Mouse (Mus musculus) hindbrain, postnatal 0 days (tissue): ENCODE measurements around the gene Hk1. TPM values are rescaled to one million over a fixed set of nuclear protein-coding genes. Genes with fewer than 3 reads are reported as not detected.
A peak's percentile ranks its signal among the peaks of the same experiment; 100 is the strongest.

Experiments used
- ATAC-seq: fragments of 200-750 bp; cut with Nextera tagmentation; 2 replicates; pipeline ENCODE4 v1.8.0; 2017; ENCODE audit warnings: mild to moderate bottlenecking, moderate TSS enrichment, moderate library complexity
- DNase-seq: peaks from one replicate; pipeline ENCODE4 v3.0.0-alpha.2; 2015; ENCODE audit warnings: low spot score
- H3K27ac ChIP-seq: fragments of 300-500 bp; sonication (generic); 2 replicates; pipeline ENCODE4 v1.5.1; 2014; ENCODE audit warnings: mild to moderate bottlenecking
- H3K27me3 ChIP-seq: fragments of 300-500 bp; sonication (generic); 2 replicates; pipeline ENCODE4 v1.6.1; 2014; ENCODE audit warnings: low read length, mixed read lengths; ENCODE audit not compliant: insufficient read depth
- H3K36me3 ChIP-seq: fragments of 300-500 bp; sonication (generic); 2 replicates; pipeline ENCODE4 v1.6.1; 2014; ENCODE audit warnings: low read length, mixed read lengths; ENCODE audit not compliant: insufficient read depth
- H3K4me1 ChIP-seq: fragments of 300-500 bp; sonication (generic); 2 replicates; pipeline ENCODE4 v1.6.1; 2014; ENCODE audit warnings: antibody characterized with exemption, low read length, mixed read lengths; ENCODE audit not compliant: insufficient read depth
- H3K4me2 ChIP-seq: fragments of 300-500 bp; sonication (generic); 2 replicates; pipeline ENCODE4 v1.6.1; 2014; ENCODE audit warnings: low read depth, mild to moderate bottlenecking, low read length, moderate library complexity, mixed read lengths
- H3K4me3 ChIP-seq: fragments of 300-500 bp; sonication (generic); 2 replicates; pipeline ENCODE4 v1.5.1; 2014; ENCODE audit warnings: low read length
- H3K9ac ChIP-seq: fragments of 300-500 bp; sonication (generic); replicated peaks from 2 replicates; pipeline ENCODE4 v1.6.1; 2014; ENCODE audit warnings: mild to moderate bottlenecking, low read length, moderate library complexity, mixed read lengths
- H3K9me3 ChIP-seq: fragments of 300-500 bp; sonication (generic); 2 replicates; pipeline ENCODE4 v1.6.1; 2016; ENCODE audit warnings: low read length, mixed read lengths
- CTCF ChIP-seq: IDR thresholded peaks from 2 replicates; pipeline ENCODE4 v1.5.1; 2016; ENCODE audit warnings: antibody characterized with exemption, control low read depth, low read depth
- WGBS: fragments of 180-500 bp; shearing (Covaris S2); extraction: QIAGEN DNeasy Blood & Tissue Kit; methylation state at CpG from one replicate; pipeline ENCODE4 v1.1.7; 2014; 5-methylcytosine and 5-hydroxymethylcytosine counted together
- polyA plus RNA-seq: library from polyadenylated mRNA; unstranded; fragments of >200 nt; fragmentation: Nextera tagmentation; extraction: Ambion mirVana; gene quantifications from 2 replicates; pipeline ENCODE4 v1.2.1, GENCODE M21; 2015
- total RNA-seq: library from RNA; depleted of rRNA; stranded (reverse); fragments of >200 nt; gene quantifications from 2 replicates; pipeline ENCODE4 v1.2.3, GENCODE M21; 2014

Hk1 gene
- total and polyA plus RNA-seq, 2 experiments from 2014 or later: 99.6 to 144 TPM

GRCm38 (mm10) chr10:62239270-62239669 lies 140.4 kb downstream of the Hk1 start:
- Histone ChIP-seq H3K4me3 (no peak overlapping the region), H3K36me3 (no peaks in the 10 kb centered on the region), H3K27ac (no peak overlapping the region), H3K4me1 (no peaks in the 10 kb centered on the region), H3K4me2 (no peak overlapping the region), H3K9ac (no peak overlapping the region), H3K27me3 (no peaks in the 10 kb centered on the region), H3K9me3 (no peaks in the 10 kb centered on the region)
- DNase-seq (peak; percentile 20), ATAC-seq (no peak)
- no peak for TF ChIP-seq CTCF
- WGBS: 36% methylated on average over 6 of the region's 6 CpGs

GRCm38 (mm10) chr10:62238688-62239087 lies 141.0 kb downstream of the Hk1 start:
- DNase-seq: no peak
- WGBS: 95% methylated on average over 3 of the region's 3 CpGs
- H3K27ac ChIP-seq: no peak overlapping the region
- no peak for TF ChIP-seq CTCF
- no peak overlapping the region for H3K4me2 ChIP-seq
- H3K36me3 ChIP-seq: no peaks in the 10 kb centered on the region
- no peaks in the 10 kb centered on the region for H3K27me3 ChIP-seq
- H3K4me3 ChIP-seq: no peak overlapping the region
- no peaks in the 10 kb centered on the region for H3K9me3 ChIP-seq
- H3K4me1 ChIP-seq: no peaks in the 10 kb centered on the region
- no peak overlapping the region for H3K9ac ChIP-seq
- no peak for ATAC-seq

- no peak overlapping the region for H3K4me2 ChIP-seq
- TF ChIP-seq CTCF: no peak
- no peaks in the 10 kb centered on the region for H3K4me1 ChIP-seq
Measured at GRCm38 (mm10) chr10:62237205-62237604, 142.5 kb downstream of the Hk1 start.

GRCm38 (mm10) chr10:62236165-62236564 lies 143.5 kb downstream of the Hk1 start:
- H3K4me1 ChIP-seq: no peaks in the 10 kb centered on the region
- ATAC-seq (no peak), DNase-seq (no peak)
- TF ChIP-seq CTCF: no peak
- no peak overlapping the region for H3K4me3 ChIP-seq
- no peaks in the 10 kb centered on the region for H3K36me3 ChIP-seq
- H3K9me3 ChIP-seq: no peaks in the 10 kb centered on the region
- no peak overlapping the region for H3K9ac ChIP-seq
- H3K27ac ChIP-seq: no peak overlapping the region
- no peaks in the 10 kb centered on the region for H3K27me3 ChIP-seq
- WGBS: 77% methylated on average over 6 of the region's 6 CpGs
- H3K4me2 ChIP-seq: no peak overlapping the region

More at GRCm38 (mm10) chr10:62237205-62237604, 142.5 kb downstream of the Hk1 start:
- Histone ChIP-seq H3K27ac (no peak overlapping the region), H3K27me3 (no peaks in the 10 kb centered on the region), H3K9me3 (no peaks in the 10 kb centered on the region), H3K4me3 (no peak overlapping the region), H3K36me3 (no peaks in the 10 kb centered on the region), H3K9ac (no peak overlapping the region)
- ATAC-seq (no peak), DNase-seq (no peak)
- 87% methylated on average over 9 of the region's 10 CpGs for WGBS

GRCm38 (mm10) chr10:62231811-62232210 lies 147.9 kb downstream of the Hk1 start:
- no peak overlapping the region for H3K4me3 ChIP-seq
- no peak overlapping the region for H3K27ac ChIP-seq
- H3K4me1 ChIP-seq: peaks cover 7% of the 10 kb centered on the region; the same call in 1 of the 2 replicates
- no peaks in the 10 kb centered on the region for H3K36me3 ChIP-seq
- WGBS: 83% methylated on average over 3 of the region's 3 CpGs
- no peak for TF ChIP-seq CTCF
- no peak overlapping the region for H3K4me2 ChIP-seq
- ATAC-seq (no peak), DNase-seq (no peak)
- H3K27me3 ChIP-seq: no peaks in the 10 kb centered on the region
- H3K9me3 ChIP-seq: no peaks in the 10 kb centered on the region
- no peak overlapping the region for H3K9ac ChIP-seq

GRCm38 (mm10) chr10:62231395-62231732 lies 148.3 kb downstream of the Hk1 start:
- Histone ChIP-seq H3K9me3 (no peaks in the 10 kb centered on the region), H3K4me3 (peak overlapping the region; percentile 62), H3K4me2 (peak overlapping the region; percentile 99), H3K4me1 (peaks cover 7% of the 10 kb centered on the region; the same call in 1 of the 2 replicates), H3K36me3 (no peaks in the 10 kb centered on the region), H3K27ac (no peak overlapping the region), H3K9ac (no peak overlapping the region), H3K27me3 (no peaks in the 10 kb centered on the region)
- DNase-seq (no peak), ATAC-seq (no peak)
- no peak for TF ChIP-seq CTCF
- WGBS: 2% methylated on average over 13 of the region's 13 CpGs

GRCm38 (mm10) chr10:62230708-62231394 lies 148.9 kb downstream of the Hk1 start, which contains the start of gene Tspan15:
TSS of gene Tspan15 (minus strand) at chr10:62231251.
- WGBS: under 1% methylated on average over 48 of the region's 59 CpGs
- no peaks in the 10 kb centered on the region for H3K27me3 ChIP-seq
- no peaks in the 10 kb centered on the region for H3K9me3 ChIP-seq
- no peaks in the 10 kb centered on the region for H3K36me3 ChIP-seq
- TF ChIP-seq CTCF: no peak
- DNase-seq (peak; percentile 91), ATAC-seq (peak; percentile 97)
- H3K4me2 ChIP-seq: peak within 1 kb of the TSS; percentile 99
- H3K4me3 ChIP-seq: peak within 1 kb of the TSS; percentile 62
- H3K4me1 ChIP-seq: peaks cover 7% of the 10 kb centered on the region; the same call in 1 of the 2 replicates
- peak within 1 kb of the TSS; percentile 56 for H3K9ac ChIP-seq
- H3K27ac ChIP-seq: no peak within 1 kb of the TSS
